Mouse (Mus musculus) erythroblast, embryonic 14.5 days (primary cell): ENCODE data around the gene Glod4.

Experiments used
- GATA1 ChIP-seq: IDR thresholded peaks from 2 replicates; pipeline ENCODE4 v1.6.1; 2012; ENCODE audit warnings: low read length, inconsistent platforms, mixed read lengths
- TAL1 ChIP-seq: IDR thresholded peaks from 3 replicates; pipeline ENCODE4 v1.6.1; 2012; ENCODE audit warnings: low read length, inconsistent platforms, mixed read lengths

DNA sequence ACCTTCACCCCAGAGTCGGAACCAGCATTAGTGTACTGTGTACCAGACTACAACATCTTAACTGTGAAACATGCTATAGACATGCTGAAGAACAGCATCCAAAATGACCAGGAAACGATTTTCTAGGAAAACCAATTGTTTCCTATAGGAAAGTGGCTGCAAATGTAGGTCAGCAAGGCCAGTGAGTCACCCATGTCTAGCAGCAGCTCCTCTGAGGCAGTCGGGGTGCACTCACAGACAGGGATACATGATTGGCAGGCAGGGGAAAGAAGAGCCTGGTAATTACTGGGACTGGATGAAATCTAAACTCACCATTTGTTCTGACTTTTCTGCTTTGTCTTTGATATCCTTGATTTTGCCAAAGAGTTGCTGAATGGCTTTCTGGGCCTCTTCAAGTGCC, 105.5 kb downstream of the Glod4 start:
- no peak for TF ChIP-seq TAL1
- no peak for TF ChIP-seq GATA1
